Mouse (Mus musculus): ENCODE measurements at regions not wholly inside any gene's neighbourhood (a gene's known extent, or its start where the extent isn't known, plus 50 kb on each side); places are given as distances from the start of the nearest gene placed in this dataset.

GRCm38 (mm10) chr8:25429846-25430482 is 605.8 kb upstream of the Adam5 start:
- no peak for TF ChIP-seq CTCF (IDR thresholded peaks at IDR 0.05; ENCODE audit: control insufficient read depth, insufficient read depth, low read length)
- no peak for TF ChIP-seq POLR2A (IDR thresholded peaks at IDR 0.05; ENCODE audit: borderline replicate concordance, control insufficient read depth, low read depth, low read length)
- H3K4me1 ChIP-seq (ENCODE audit: control insufficient read depth, insufficient read depth, low read length): no peaks in the 10 kb centered on the region
- no peak overlapping the region for H3K4me3 ChIP-seq (replicated peaks; ENCODE audit: control insufficient read depth, low read depth, low read length)
- H3K27ac ChIP-seq (ENCODE audit: control insufficient read depth, insufficient read depth, low read depth, low read length, poor library complexity): no peak overlapping the region
- 36% methylated on average over 19 of the region's 19 CpGs for WGBS

GRCm38 (mm10) chr8:25428761-25429160 is 604.6 kb upstream of the Adam5 start:
- Histone ChIP-seq H3K4me3 (replicated peaks; ENCODE audit: control insufficient read depth, low read depth, low read length) (no peak overlapping the region), H3K27ac (ENCODE audit: control insufficient read depth, insufficient read depth, low read depth, low read length, poor library complexity) (no peak overlapping the region), H3K4me1 (ENCODE audit: control insufficient read depth, insufficient read depth, low read length) (no peaks in the 10 kb centered on the region)
- TF ChIP-seq POLR2A (IDR thresholded peaks at IDR 0.05; ENCODE audit: borderline replicate concordance, control insufficient read depth, low read depth, low read length) (no peak), CTCF (IDR thresholded peaks at IDR 0.05; ENCODE audit: control insufficient read depth, insufficient read depth, low read length) (no peak)
- WGBS: 83% methylated on average over 2 of the region's 2 CpGs

DNA sequence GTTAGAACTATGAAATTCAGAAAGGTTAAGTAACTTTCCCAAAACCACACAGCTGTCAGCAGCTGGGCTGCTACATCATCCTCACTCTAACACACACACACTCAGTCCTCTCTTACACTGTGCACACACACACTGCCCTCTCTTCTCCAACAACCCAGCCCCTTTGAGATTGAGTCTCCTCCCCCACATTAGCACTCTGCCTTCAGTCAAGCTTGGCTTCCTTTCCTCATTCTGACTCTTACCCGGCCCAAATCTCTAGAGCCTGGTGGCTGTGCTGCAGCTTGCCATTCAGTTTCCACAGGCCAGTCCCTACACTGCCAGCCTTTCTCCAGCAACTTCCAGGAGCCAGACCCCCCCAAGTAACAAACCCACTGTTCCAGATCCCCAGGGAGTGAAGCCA is 602.0 kb upstream of the Adam5 start:
- H3K27ac ChIP-seq (ENCODE audit: control insufficient read depth, insufficient read depth, low read depth, low read length, poor library complexity): no peak overlapping the region
- H3K4me3 ChIP-seq (replicated peaks; ENCODE audit: control insufficient read depth, low read depth, low read length): no peak overlapping the region
- TF ChIP-seq POLR2A (IDR thresholded peaks at IDR 0.05; ENCODE audit: borderline replicate concordance, control insufficient read depth, low read depth, low read length) (no peak), CTCF (IDR thresholded peaks at IDR 0.05; ENCODE audit: control insufficient read depth, insufficient read depth, low read length) (no peak)
- H3K4me1 ChIP-seq (ENCODE audit: control insufficient read depth, insufficient read depth, low read length): no peaks in the 10 kb centered on the region
- WGBS: 65% methylated on average over 1 of the region's 1 CpGs

DNA sequence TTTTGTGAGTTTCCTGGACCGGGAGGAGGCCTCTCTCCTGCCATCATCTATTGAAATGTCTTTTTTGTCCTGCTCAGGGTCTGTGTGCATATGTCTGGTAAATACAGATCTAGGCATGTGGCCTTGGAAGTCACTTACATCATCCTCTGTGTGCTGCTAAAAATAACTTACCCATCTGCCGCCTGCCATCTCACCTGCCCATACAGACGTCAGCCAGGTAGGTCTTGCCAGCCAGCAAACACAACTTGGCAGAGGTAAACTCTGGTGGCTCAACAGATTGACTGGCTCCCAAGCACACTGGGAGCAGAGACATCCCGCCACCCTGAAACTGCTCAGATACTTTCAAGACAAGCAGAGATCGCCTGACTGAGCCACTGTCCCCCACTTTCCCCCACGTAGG is 597.3 kb upstream of the Adam5 start:
- 83% methylated on average over 6 of the region's 6 CpGs for WGBS
- Histone ChIP-seq H3K27ac (ENCODE audit: control insufficient read depth, insufficient read depth, low read depth, low read length, poor library complexity) (no peak overlapping the region), H3K4me1 (ENCODE audit: control insufficient read depth, insufficient read depth, low read length) (no peaks in the 10 kb centered on the region), H3K4me3 (replicated peaks; ENCODE audit: control insufficient read depth, low read depth, low read length) (no peak overlapping the region)
- TF ChIP-seq CTCF (IDR thresholded peaks at IDR 0.05; ENCODE audit: control insufficient read depth, insufficient read depth, low read length) (no peak), POLR2A (IDR thresholded peaks at IDR 0.05; ENCODE audit: borderline replicate concordance, control insufficient read depth, low read depth, low read length) (no peak)

DNA sequence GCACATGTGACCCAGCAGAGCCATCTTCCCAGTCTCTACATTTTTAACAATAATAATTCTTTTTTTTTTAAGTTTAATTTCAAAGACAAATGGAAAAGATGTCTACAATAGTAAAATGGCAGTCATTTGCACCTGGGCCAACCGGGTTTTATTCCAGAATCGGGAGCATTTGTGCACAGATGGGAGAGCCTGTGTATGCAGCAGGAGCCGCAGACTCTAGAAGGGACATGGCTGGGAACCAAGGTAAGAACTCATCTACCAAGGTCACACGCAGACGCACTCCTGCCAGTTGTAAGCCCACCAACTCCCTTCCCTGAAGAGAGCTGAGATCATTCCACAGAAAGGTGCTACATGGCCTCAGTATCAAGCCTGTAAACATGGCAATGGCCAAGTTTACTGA is 586.4 kb upstream of the Adam5 start:
- Histone ChIP-seq H3K4me1 (ENCODE audit: control insufficient read depth, insufficient read depth, low read length) (no peaks in the 10 kb centered on the region), H3K27ac (ENCODE audit: control insufficient read depth, insufficient read depth, low read depth, low read length, poor library complexity) (no peak overlapping the region), H3K4me3 (replicated peaks; ENCODE audit: control insufficient read depth, low read depth, low read length) (no peak overlapping the region)
- WGBS: 84% methylated on average over 5 of the region's 5 CpGs
- no peak for TF ChIP-seq CTCF (IDR thresholded peaks at IDR 0.05; ENCODE audit: control insufficient read depth, insufficient read depth, low read length)
- no peak for TF ChIP-seq POLR2A (IDR thresholded peaks at IDR 0.05; ENCODE audit: borderline replicate concordance, control insufficient read depth, low read depth, low read length)

DNA sequence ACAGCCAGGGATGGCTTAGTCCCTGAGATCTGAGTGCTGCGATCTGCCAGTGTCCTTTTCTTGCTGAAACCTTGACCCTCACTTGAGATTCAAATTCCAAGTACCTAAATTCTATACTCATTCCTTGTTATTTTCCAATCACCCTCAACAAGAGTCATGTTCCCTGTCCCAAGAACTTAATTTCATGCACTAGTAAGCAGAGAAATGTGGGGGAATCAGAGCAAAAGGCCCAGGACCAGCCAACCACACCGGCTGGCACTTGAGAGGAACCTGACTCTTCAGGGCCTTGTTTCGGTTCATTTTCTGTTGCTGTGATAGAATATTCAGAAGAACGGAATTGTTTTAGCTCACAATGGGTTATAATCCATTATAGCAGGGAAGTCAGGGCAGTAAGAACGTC is 583.7 kb upstream of the Adam5 start:
- WGBS: 85% methylated on average over 5 of the region's 5 CpGs
- H3K4me3 ChIP-seq (replicated peaks; ENCODE audit: control insufficient read depth, low read depth, low read length): no peak overlapping the region
- no peak for TF ChIP-seq POLR2A (IDR thresholded peaks at IDR 0.05; ENCODE audit: borderline replicate concordance, control insufficient read depth, low read depth, low read length)
- no peak for TF ChIP-seq CTCF (IDR thresholded peaks at IDR 0.05; ENCODE audit: control insufficient read depth, insufficient read depth, low read length)
- H3K27ac ChIP-seq (ENCODE audit: control insufficient read depth, insufficient read depth, low read depth, low read length, poor library complexity): no peak overlapping the region
- H3K4me1 ChIP-seq (ENCODE audit: control insufficient read depth, insufficient read depth, low read length): no peaks in the 10 kb centered on the region

- no peaks in the 10 kb centered on the region for H3K4me1 ChIP-seq (ENCODE audit: control insufficient read depth, insufficient read depth, low read length)
- H3K27ac ChIP-seq (ENCODE audit: control insufficient read depth, insufficient read depth, low read depth, low read length, poor library complexity): no peak overlapping the region
- H3K4me3 ChIP-seq (replicated peaks; ENCODE audit: control insufficient read depth, low read depth, low read length): no peak overlapping the region
- TF ChIP-seq POLR2A (IDR thresholded peaks at IDR 0.05; ENCODE audit: borderline replicate concordance, control insufficient read depth, low read depth, low read length) (no peak), CTCF (IDR thresholded peaks at IDR 0.05; ENCODE audit: control insufficient read depth, insufficient read depth, low read length) (no peak)
- WGBS: 72% methylated on average over 6 of the region's 6 CpGs
Measured at GRCm38 (mm10) chr8:25392766-25393166, 568.6 kb upstream of the Adam5 start.

- Histone ChIP-seq H3K4me3 (replicated peaks; ENCODE audit: control insufficient read depth, low read depth, low read length) (no peak overlapping the region), H3K4me1 (ENCODE audit: control insufficient read depth, insufficient read depth, low read length) (no peaks in the 10 kb centered on the region), H3K27ac (ENCODE audit: control insufficient read depth, insufficient read depth, low read depth, low read length, poor library complexity) (no peak overlapping the region)
- TF ChIP-seq POLR2A (IDR thresholded peaks at IDR 0.05; ENCODE audit: borderline replicate concordance, control insufficient read depth, low read depth, low read length) (no peak), CTCF (IDR thresholded peaks at IDR 0.05; ENCODE audit: control insufficient read depth, insufficient read depth, low read length) (no peak)
- 79% methylated on average over 10 of the region's 10 CpGs for WGBS
Measured at GRCm38 (mm10) chr8:25389947-25390346, 565.8 kb upstream of the Adam5 start.

DNA sequence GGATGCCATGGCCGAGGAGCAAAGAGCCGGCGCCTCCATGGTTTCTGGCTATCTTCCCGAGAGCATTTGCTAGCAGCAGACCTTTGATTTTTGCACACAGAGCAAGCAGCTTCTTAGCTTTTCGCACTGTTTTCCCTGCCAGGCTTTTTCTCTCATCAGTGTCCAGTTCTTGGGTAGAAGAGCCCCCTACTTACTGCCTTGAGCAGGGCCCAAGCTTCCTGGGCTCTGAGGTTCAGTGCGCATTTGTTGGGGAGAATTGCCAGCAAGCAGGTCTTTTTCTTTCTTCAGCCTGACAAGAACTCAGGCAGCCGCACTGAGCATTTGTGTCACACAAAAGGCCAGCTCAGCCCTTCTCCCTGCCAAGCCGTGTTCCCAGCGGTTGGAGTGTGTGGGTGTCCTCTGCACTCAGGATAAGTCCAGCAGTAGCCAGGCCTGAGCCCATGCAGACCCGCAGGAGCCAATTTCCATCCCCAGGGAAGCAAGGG is 565.2 kb upstream of the Adam5 start:
- Histone ChIP-seq H3K4me3 (replicated peaks; ENCODE audit: control insufficient read depth, low read depth, low read length) (no peak overlapping the region), H3K27ac (ENCODE audit: control insufficient read depth, insufficient read depth, low read depth, low read length, poor library complexity) (no peak overlapping the region), H3K4me1 (ENCODE audit: control insufficient read depth, insufficient read depth, low read length) (no peaks in the 10 kb centered on the region)
- TF ChIP-seq CTCF (IDR thresholded peaks at IDR 0.05; ENCODE audit: control insufficient read depth, insufficient read depth, low read length) (no peak), POLR2A (IDR thresholded peaks at IDR 0.05; ENCODE audit: borderline replicate concordance, control insufficient read depth, low read depth, low read length) (no peak)
- WGBS: 87% methylated on average over 10 of the region's 10 CpGs
